Mouse (Mus musculus): Measurements from ENCODE around the gene Hivep3. TPM values are rescaled to one million over a fixed set of nuclear protein-coding genes. Genes with fewer than 3 reads are reported as not detected.

Gene Hivep3
- total and polyA plus RNA-seq, 3 experiments: 5.1 to 8.2 (median 6.0) TPM

DNA sequence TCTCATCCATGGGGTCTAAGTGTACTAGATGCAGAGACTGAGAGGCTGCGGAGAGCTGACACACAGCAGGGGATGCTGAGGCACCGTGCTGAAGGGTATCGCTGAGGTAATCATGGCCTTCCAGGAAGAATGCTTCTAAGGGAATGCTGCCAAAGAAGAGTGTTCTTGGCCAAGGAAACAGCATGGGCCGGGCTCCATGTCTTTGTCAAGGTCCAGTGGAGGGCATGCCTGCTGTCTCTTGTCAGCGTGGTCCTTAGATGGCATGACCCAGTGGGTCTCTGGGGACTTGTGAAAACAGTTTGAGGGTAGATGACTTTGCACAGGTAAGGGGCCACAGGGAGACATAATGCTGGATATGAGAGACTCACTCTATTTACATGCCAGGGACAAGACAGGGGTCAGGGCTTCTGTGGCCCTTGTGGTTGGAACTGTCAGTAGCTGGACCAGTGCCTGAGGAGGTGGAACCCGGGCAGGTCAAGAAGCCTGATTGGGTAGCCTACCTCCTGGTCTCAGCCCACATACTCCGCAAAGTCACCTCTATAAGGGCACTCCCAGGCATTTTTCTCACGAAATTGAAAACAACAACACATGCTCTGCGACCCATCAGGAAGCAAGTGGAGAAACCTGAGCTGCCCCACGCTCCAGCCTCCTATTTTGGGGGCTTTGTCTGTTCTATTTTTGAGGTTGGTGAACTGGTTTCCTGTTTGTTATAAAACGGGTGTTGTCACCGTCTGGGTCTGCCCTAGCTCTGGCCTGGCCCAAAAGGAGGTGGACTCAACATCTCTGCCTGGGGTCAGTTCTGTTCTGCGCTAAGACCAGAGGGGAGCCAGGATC is 177.7 kb downstream of the Hivep3 start:
- intact Hi-C loops (cut with DNase I): loop anchor here (5.0 kb wide), 1 partner anchor 99 kb away; no protein-coding TSS in a partner anchor
- Histone ChIP-seq H3K27ac (peak overlapping the region; percentile 17), H3K36me3 (ENCODE audit: control insufficient read depth, insufficient read depth, low read length) (no peaks in the 10 kb centered on the region), H3K4me1 (ENCODE audit: control insufficient read depth, insufficient read depth, low read length) (peaks cover 6% of the 10 kb centered on the region), H3K79me2 (replicated peaks; ENCODE audit: control insufficient read depth, insufficient read depth, low read length) (no peaks in the 10 kb centered on the region), H3K9ac (ENCODE audit: low read depth, low read length) (peak overlapping the region; percentile 7; the same call in 1 of the 2 replicates), H3K27me3 (ENCODE audit: control insufficient read depth, insufficient read depth, low read length) (no peaks in the 10 kb centered on the region), H3K4me3 (no peak overlapping the region)
- 39% methylated on average over 13 of the region's 13 CpGs for WGBS
- peak; percentile 46 to 60 for DNase-seq
- TF ChIP-seq CTCF (IDR thresholded peaks at IDR 0.05) (no peak), EP300 (IDR thresholded peaks at IDR 0.05; ENCODE audit: insufficient read depth, low read depth, low read length) (0 out of 2 replicates have a peak, but pooled peaks have one; percentile 29), POLR2A (IDR thresholded peaks at IDR 0.05; ENCODE audit: insufficient read depth, low read depth, low read length) (no peak)

DNA sequence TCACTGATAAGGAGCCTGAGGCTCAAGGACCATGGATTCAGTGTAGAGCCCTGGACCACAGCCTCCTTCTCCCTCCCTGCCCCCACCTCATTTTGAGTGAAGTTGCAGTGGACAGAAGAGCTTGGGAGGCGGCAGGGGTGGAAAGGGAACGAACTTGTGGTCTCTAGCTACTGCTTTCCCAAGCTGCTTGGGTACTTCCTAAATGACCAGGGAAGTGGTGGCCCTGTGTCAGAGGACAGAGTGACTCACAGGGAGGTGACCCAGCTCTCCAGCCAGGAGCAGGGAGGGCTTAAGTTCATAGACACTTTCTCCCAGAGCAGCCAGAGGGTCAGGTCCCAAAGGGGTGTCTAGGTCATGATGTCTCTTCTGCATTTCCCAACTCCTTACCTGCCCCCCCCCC is 178.6 kb downstream of the Hivep3 start:
- Histone ChIP-seq H3K27me3 (ENCODE audit: control insufficient read depth, insufficient read depth, low read length) (no peaks in the 10 kb centered on the region), H3K36me3 (ENCODE audit: control insufficient read depth, insufficient read depth, low read length) (no peaks in the 10 kb centered on the region), H3K79me2 (replicated peaks; ENCODE audit: control insufficient read depth, insufficient read depth, low read length) (no peaks in the 10 kb centered on the region), H3K4me1 (ENCODE audit: control insufficient read depth, insufficient read depth, low read length) (peaks cover 6% of the 10 kb centered on the region), H3K27ac (no peak overlapping the region), H3K4me3 (no peak overlapping the region), H3K9ac (ENCODE audit: low read depth, low read length) (no peak overlapping the region)
- 72% methylated on average over 2 of the region's 2 CpGs for WGBS
- peak in 1 of 2 experiments; percentile 18 for DNase-seq
- intact Hi-C loops (cut with DNase I): loop anchor here (5.0 kb wide), 1 partner anchor 100 kb away; no protein-coding TSS in a partner anchor
- TF ChIP-seq EP300 (IDR thresholded peaks at IDR 0.05; ENCODE audit: insufficient read depth, low read depth, low read length): no peak
- no peak for TF ChIP-seq CTCF (IDR thresholded peaks at IDR 0.05)
- no peak for TF ChIP-seq POLR2A (IDR thresholded peaks at IDR 0.05; ENCODE audit: insufficient read depth, low read depth, low read length)

- Histone ChIP-seq H3K9ac (ENCODE audit: low read depth, low read length) (no peak overlapping the region), H3K27me3 (ENCODE audit: control insufficient read depth, insufficient read depth, low read length) (no peaks in the 10 kb centered on the region), H3K36me3 (ENCODE audit: control insufficient read depth, insufficient read depth, low read length) (no peaks in the 10 kb centered on the region), H3K27ac (no peak overlapping the region), H3K79me2 (replicated peaks; ENCODE audit: control insufficient read depth, insufficient read depth, low read length) (no peaks in the 10 kb centered on the region), H3K4me3 (no peak overlapping the region), H3K4me1 (ENCODE audit: control insufficient read depth, insufficient read depth, low read length) (peaks cover 6% of the 10 kb centered on the region)
- WGBS: 34% methylated on average over 4 of the region's 4 CpGs
- intact Hi-C loops (cut with DNase I): loop anchor here (5.0 kb wide), 1 partner anchor 102 kb away; no protein-coding TSS in a partner anchor
- DNase-seq: no peak
- TF ChIP-seq EP300 (IDR thresholded peaks at IDR 0.05; ENCODE audit: insufficient read depth, low read depth, low read length) (no peak), CTCF (IDR thresholded peaks at IDR 0.05) (no peak), POLR2A (IDR thresholded peaks at IDR 0.05; ENCODE audit: insufficient read depth, low read depth, low read length) (no peak)
Measured at GRCm38 (mm10) chr4:119914194-119914593, 180.6 kb downstream of the Hivep3 start.

GRCm38 (mm10) chr4:119915069-119915468 is 181.5 kb downstream of the Hivep3 start:
- H3K79me2 ChIP-seq (replicated peaks; ENCODE audit: control insufficient read depth, insufficient read depth, low read length): no peaks in the 10 kb centered on the region
- 68% methylated on average over 2 of the region's 2 CpGs for WGBS
- H3K4me3 ChIP-seq: no peak overlapping the region
- no peak for DNase-seq
- no peak for TF ChIP-seq EP300 (IDR thresholded peaks at IDR 0.05; ENCODE audit: insufficient read depth, low read depth, low read length)
- no peak for TF ChIP-seq CTCF (IDR thresholded peaks at IDR 0.05)
- no peak for TF ChIP-seq POLR2A (IDR thresholded peaks at IDR 0.05; ENCODE audit: insufficient read depth, low read depth, low read length)
- H3K27me3 ChIP-seq (ENCODE audit: control insufficient read depth, insufficient read depth, low read length): no peaks in the 10 kb centered on the region
- H3K36me3 ChIP-seq (ENCODE audit: control insufficient read depth, insufficient read depth, low read length): no peaks in the 10 kb centered on the region
- intact Hi-C loops (cut with DNase I): no loop called here
- no peak overlapping the region for H3K9ac ChIP-seq (ENCODE audit: low read depth, low read length)
- H3K27ac ChIP-seq: no peak overlapping the region
- H3K4me1 ChIP-seq (ENCODE audit: control insufficient read depth, insufficient read depth, low read length): peaks cover 6% of the 10 kb centered on the region

GRCm38 (mm10) chr4:119917502-119917901 is 183.9 kb downstream of the Hivep3 start:
- H3K9ac ChIP-seq (ENCODE audit: low read depth, low read length): no peak overlapping the region
- H3K27ac ChIP-seq: no peak overlapping the region
- DNase-seq: no peak
- WGBS: 76% methylated on average over 7 of the region's 7 CpGs
- H3K36me3 ChIP-seq (ENCODE audit: control insufficient read depth, insufficient read depth, low read length): no peaks in the 10 kb centered on the region
- TF ChIP-seq POLR2A (IDR thresholded peaks at IDR 0.05; ENCODE audit: insufficient read depth, low read depth, low read length): no peak
- TF ChIP-seq CTCF (IDR thresholded peaks at IDR 0.05): peak; percentile 70
- intact Hi-C loops (cut with DNase I): no loop called here
- H3K27me3 ChIP-seq (ENCODE audit: control insufficient read depth, insufficient read depth, low read length): no peaks in the 10 kb centered on the region
- H3K4me3 ChIP-seq: no peak overlapping the region
- no peaks in the 10 kb centered on the region for H3K4me1 ChIP-seq (ENCODE audit: control insufficient read depth, insufficient read depth, low read length)
- no peaks in the 10 kb centered on the region for H3K79me2 ChIP-seq (replicated peaks; ENCODE audit: control insufficient read depth, insufficient read depth, low read length)

DNA sequence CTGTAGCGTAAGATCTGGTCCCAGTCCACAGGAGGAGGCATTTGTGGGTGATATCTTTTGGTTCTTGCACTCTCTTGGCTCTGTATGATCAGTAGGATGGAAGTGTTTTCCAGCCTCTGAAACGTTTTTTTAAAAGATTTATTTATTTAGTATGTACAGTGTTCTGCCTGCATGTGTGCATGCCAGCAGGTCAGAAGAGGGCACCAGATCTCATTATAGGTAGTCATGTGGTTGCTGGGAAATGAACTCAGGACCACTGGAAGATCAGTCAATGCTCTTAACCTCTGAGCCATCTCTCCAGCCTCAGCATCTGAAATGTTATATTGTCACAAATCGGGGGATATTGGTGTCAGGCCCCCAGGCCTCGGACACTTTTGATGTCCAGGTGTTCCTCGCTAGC is 185.8 kb downstream of the Hivep3 start:
- H3K4me1 ChIP-seq (ENCODE audit: control insufficient read depth, insufficient read depth, low read length): no peaks in the 10 kb centered on the region
- TF ChIP-seq EP300 (IDR thresholded peaks at IDR 0.05; ENCODE audit: insufficient read depth, low read depth, low read length): no peak
- peak; percentile 24 for TF ChIP-seq CTCF (IDR thresholded peaks at IDR 0.05)
- no peak for TF ChIP-seq POLR2A (IDR thresholded peaks at IDR 0.05; ENCODE audit: insufficient read depth, low read depth, low read length)
- H3K4me3 ChIP-seq: no peak overlapping the region
- no peaks in the 10 kb centered on the region for H3K36me3 ChIP-seq (ENCODE audit: control insufficient read depth, insufficient read depth, low read length)
- no peak overlapping the region for H3K27ac ChIP-seq
- no peak overlapping the region for H3K9ac ChIP-seq (ENCODE audit: low read depth, low read length)
- no peak for DNase-seq
- H3K79me2 ChIP-seq (replicated peaks; ENCODE audit: control insufficient read depth, insufficient read depth, low read length): no peaks in the 10 kb centered on the region
- intact Hi-C loops (cut with DNase I): no loop called here
- 76% methylated on average over 5 of the region's 5 CpGs for WGBS
- no peaks in the 10 kb centered on the region for H3K27me3 ChIP-seq (ENCODE audit: control insufficient read depth, insufficient read depth, low read length)
